Mouse (Mus musculus): ENCODE results near the gene Slc26a1. TPM values are rescaled to one million over a fixed set of nuclear protein-coding genes. Genes with fewer than 3 reads are reported as not detected.
A peak's percentile ranks its signal among the peaks of the same experiment; 100 is the strongest.
"Not testable (repeated sequence)": the region's sequence is repeated elsewhere in the genome, so short reads cannot be mapped to it uniquely, and the experiment has no call there.

Gene Slc26a1
- total RNA-seq, 2 experiments from 2014 or later: 5.7 to 11.4 TPM

- no peak for DNase-seq
Observed at GRCm38 (mm10) chr5:108655891-108656650, 19.3 kb downstream of the Slc26a1 start.

- DNase-seq: no peak
Observed at GRCm38 (mm10) chr5:108655381-108655780, 20.0 kb downstream of the Slc26a1 start.

- no peak for DNase-seq
Observed at GRCm38 (mm10) chr5:108654444-108654990, 20.9 kb downstream of the Slc26a1 start.

GRCm38 (mm10) chr5:108653341-108653740 is 22.0 kb downstream of the Slc26a1 start:
- no peak for DNase-seq

- DNase-seq: peak; percentile 70
Observed at GRCm38 (mm10) chr5:108651823-108652222, 23.5 kb downstream of the Slc26a1 start.

- no peak for DNase-seq
Observed at GRCm38 (mm10) chr5:108651136-108651720, 24.1 kb downstream of the Slc26a1 start.

- no peak for DNase-seq
Observed at GRCm38 (mm10) chr5:108650341-108650740, 25.0 kb downstream of the Slc26a1 start.

GRCm38 (mm10) chr5:108648937-108649576 is 26.3 kb downstream of the Slc26a1 start:
- DNase-seq: no peak

GRCm38 (mm10) chr5:108647820-108648465 is 27.4 kb downstream of the Slc26a1 start:
- DNase-seq: no peak

- DNase-seq: no peak
Observed at GRCm38 (mm10) chr5:108647311-108647710, 28.1 kb downstream of the Slc26a1 start.

GRCm38 (mm10) chr5:108646343-108646660 is 29.1 kb downstream of the Slc26a1 start:
- DNase-seq: no peak

- no peak for DNase-seq
Observed at GRCm38 (mm10) chr5:108645651-108646342, 29.6 kb downstream of the Slc26a1 start.

- DNase-seq: no peak
Observed at GRCm38 (mm10) chr5:108643674-108644073, 31.7 kb downstream of the Slc26a1 start.

GRCm38 (mm10) chr5:108636172-108636571 is 39.2 kb downstream of the Slc26a1 start:
- DNase-seq: no peak

- DNase-seq: not testable (repeated sequence)
Observed at GRCm38 (mm10) chr5:108634088-108634487, 41.3 kb downstream of the Slc26a1 start.

GRCm38 (mm10) chr5:108633676-108634075 is 41.7 kb downstream of the Slc26a1 start:
- DNase-seq: no peak

GRCm38 (mm10) chr5:108629634-108630483 is 45.5 kb downstream of the Slc26a1 start, which contains the start of the genes Gak and Tmem175:
Gene Gak, minus strand, starts transcription at chr5:108629755.
Gene Tmem175, plus strand, starts transcription at chr5:108629770.
- DNase-seq: peak; percentile 93

- no peak for DNase-seq
Observed at GRCm38 (mm10) chr5:108628891-108629633, 46.3 kb downstream of the Slc26a1 start.

GRCm38 (mm10) chr5:108626050-108626660 is 49.2 kb downstream of the Slc26a1 start:
- DNase-seq: no peak

GRCm38 (mm10) chr5:108621870-108622269 is 53.5 kb downstream of the Slc26a1 start:
- DNase-seq: no peak

Measured in adrenal gland, postnatal 10 days (tissue).